Mouse (Mus musculus) cortical plate, adult 2 months (tissue): ENCODE data around the gene Slc1a1.

Experiments used
- CTCF ChIP-seq: fragments of 200-500 bp; IDR thresholded peaks from 2 replicates; pipeline ENCODE4 v1.5.1; 2011; ENCODE audit warnings: mild to moderate bottlenecking, control low read depth, low read length; ENCODE audit not compliant: insufficient read depth; ENCODE audit errors: extremely low read depth
- POLR2A ChIP-seq: fragments of 200-500 bp; IDR thresholded peaks from 2 replicates; pipeline ENCODE4 v1.6.1; 2011; ENCODE audit warnings: mild to moderate bottlenecking, low read length, control low read depth; ENCODE audit not compliant: insufficient read depth; ENCODE audit errors: extremely low read depth

DNA sequence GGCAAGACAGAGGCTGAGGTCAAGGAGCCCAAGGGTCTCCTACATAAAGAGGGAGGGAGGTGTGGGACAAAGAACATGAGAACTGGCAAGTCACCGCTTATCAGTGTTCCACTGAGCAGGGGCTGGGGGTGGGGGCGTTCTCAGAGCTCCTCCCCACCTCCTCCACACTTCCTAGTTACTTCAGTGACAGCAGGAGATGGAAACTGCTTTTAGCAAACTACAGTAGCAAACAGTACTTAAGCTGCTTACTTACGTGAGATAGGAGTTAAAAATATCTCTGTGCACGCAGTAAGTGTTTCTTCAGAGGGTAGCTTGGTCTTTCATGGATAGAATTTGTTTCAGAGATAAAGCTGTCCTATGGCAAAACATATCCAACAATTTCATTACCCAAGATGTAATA is 92.5 kb downstream of the Slc1a1 start:
- TF ChIP-seq POLR2A (no peak), CTCF (no peak)
